Mouse (Mus musculus) liver (tissue): ENCODE results near the gene Kbtbd4.

Experiments used
- DNase-seq: peaks from one replicate; pipeline ENCODE4 v3.0.0-alpha.2; 2020; ENCODE audit warnings: mixed read lengths

Gene Kbtbd4

GRCm38 (mm10) chr2:90960012-90960411, 55.5 kb downstream of the Kbtbd4 start:
- DNase-seq = no peak
